Mouse (Mus musculus): Measurements from ENCODE around the gene Tceal8. TPM values are rescaled to one million over a fixed set of nuclear protein-coding genes. Genes with fewer than 3 reads are reported as not detected.
"Not testable (repeated sequence)": the region's sequence is repeated elsewhere in the genome, so short reads cannot be mapped to it uniquely, and the experiment has no call there.

The Tceal8 gene
- 291 and 306 TPM in 2 replicates for polyA plus RNA-seq (2011; ENCODE audit: insufficient read length, low read depth, missing spikeins)

DNA sequence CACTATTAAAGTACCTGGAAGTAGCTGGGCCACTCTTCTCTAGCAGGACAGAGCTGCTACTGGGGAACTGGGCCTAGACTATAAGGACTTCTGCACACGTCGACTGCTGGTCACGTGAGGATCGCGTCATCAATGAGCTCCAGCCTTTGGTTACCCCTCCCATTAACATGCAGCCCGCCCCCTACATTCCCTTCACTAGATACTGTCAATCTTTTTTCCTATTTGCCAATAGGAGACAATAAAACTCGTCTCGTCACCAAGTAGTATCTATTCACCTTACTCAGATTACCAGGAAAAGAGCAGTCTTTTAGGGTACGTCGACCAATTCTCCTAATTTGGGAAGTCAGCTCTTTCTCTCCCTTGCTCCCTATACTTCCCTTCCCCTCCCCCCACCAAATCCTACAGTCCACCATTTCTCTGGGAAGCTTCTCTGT is at the start of gene Tceal8:
Gene Tceal8, minus strand, starts transcription at position 225 of the 434 bp plus-strand sequence.
- H3K4me3 ChIP-seq (ENCODE audit: insufficient read depth, low read length), result peak within 1 kb of the TSS; percentile 98
- peak within 1 kb of the TSS; percentile 90 for H3K27ac ChIP-seq (ENCODE audit: insufficient read depth, low read length)
- no peak for TF ChIP-seq CTCF (IDR thresholded peaks at IDR 0.05; ENCODE audit: borderline replicate concordance, insufficient read depth, low read length)
- TF ChIP-seq POLR2A (IDR thresholded peaks at IDR 0.05; ENCODE audit: low read depth, low read length), result peak; percentile 92
- H3K4me1 ChIP-seq (ENCODE audit: control insufficient read depth, insufficient read depth, low read length), result no peaks in the 10 kb centered on the region

DNA sequence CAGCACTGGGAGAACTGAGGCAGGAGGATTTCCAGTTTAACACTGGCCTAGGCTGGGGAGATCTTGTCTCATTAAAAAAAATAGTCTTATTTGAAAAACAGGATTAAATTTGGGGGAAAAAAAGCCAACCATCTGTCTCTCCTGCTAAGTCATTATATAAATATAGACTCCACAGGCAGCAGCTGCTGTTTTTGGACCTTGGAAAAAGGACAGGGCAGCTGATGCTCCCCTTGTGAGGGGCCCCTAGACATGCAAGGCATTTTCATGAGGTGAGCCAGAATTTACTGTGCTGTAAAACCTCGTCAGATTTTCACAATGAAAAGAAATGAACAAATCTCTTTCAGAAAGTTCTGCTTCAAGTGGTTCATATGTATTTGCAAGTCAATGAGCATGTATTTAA is 44.2 kb upstream of the Tceal8 start:
- Histone ChIP-seq H3K4me3 (ENCODE audit: insufficient read depth, low read length) (no peak overlapping the region), H3K27ac (ENCODE audit: insufficient read depth, low read length) (no peak overlapping the region), H3K4me1 (ENCODE audit: control insufficient read depth, insufficient read depth, low read length) (no peaks in the 10 kb centered on the region)
- TF ChIP-seq POLR2A (IDR thresholded peaks at IDR 0.05; ENCODE audit: low read depth, low read length) (no peak), CTCF (IDR thresholded peaks at IDR 0.05; ENCODE audit: borderline replicate concordance, insufficient read depth, low read length) (no peak)

DNA sequence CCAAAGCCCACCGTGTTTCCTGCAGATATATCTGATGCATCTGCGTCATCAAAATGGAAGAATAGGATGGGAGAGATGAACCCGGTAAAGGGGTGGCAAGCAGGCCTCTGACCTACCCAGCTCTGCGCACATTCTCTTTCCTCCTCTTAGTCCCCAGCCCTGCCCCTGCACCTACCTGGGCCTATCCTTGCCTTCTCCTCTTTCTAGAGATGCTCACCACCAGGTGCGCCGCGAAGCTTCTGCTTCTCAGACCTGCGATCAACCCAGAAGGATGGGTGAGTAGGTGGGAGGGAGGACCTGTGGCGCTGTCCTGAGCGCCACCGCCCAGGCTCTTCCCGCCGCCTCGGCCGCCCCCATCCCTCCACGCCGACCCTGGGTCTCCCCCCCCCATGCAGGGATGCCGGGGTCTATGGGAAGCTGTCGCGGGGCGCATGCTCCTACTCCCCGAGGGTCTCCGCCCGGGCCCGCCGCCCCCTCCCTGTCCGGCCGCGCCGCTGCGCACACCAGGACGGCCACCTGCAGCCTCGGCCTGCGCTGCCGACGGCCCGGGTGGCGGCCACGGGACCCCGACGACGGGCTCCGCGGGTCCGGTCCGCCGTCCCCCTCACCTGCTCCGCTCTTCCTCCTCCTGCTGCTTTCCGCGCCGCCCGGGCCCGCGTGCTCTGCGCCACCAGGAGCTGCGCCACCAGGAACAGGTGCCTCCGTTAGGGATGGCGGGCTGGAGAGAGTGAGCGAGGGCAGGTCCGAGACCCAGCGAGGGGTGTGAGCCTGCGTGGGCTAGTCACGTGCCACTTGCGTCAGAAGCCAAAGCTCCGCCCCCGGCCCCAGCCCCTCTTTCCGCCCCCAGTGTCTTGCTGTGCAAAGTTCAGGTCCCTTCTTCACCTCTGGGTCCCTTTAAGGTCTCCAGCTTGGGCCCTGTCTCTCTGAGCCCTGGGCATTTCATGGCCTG is 42.9 kb upstream of the Tceal8 start, which contains the start of the genes Tceal7 and Bex1:
Gene Tceal7, plus strand, starts transcription at position 51 of the 949 bp plus-strand sequence.
Gene Bex1, minus strand, starts transcription at position 785 of the 949 bp plus-strand sequence.
- not testable (repeated sequence) for H3K4me3 ChIP-seq (ENCODE audit: insufficient read depth, low read length); H3K4me1 ChIP-seq (ENCODE audit: control insufficient read depth, insufficient read depth, low read length); H3K27ac ChIP-seq (ENCODE audit: insufficient read depth, low read length)

DNA sequence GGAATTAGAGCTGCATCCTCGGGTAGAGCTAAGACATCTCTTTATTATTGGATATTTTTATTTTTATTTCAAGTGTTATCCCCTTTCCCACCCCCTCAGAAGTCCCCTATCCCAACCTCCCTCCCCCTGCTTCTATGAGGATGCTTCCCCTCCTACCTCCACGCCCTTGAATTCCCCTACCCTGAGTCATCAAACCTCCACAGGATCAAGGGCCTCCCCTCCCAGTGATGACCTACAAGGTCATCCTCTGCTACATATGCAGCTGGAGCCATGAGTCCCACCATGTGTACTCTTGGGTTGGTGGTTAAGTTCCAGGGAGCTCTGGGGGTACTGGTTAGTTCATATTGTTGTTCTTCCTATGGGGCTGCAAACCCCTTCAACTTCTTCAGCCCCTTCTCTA is 41.3 kb upstream of the Tceal8 start:
- no peak overlapping the region for H3K27ac ChIP-seq (ENCODE audit: insufficient read depth, low read length)
- no peaks in the 10 kb centered on the region for H3K4me1 ChIP-seq (ENCODE audit: control insufficient read depth, insufficient read depth, low read length)
- no peak overlapping the region for H3K4me3 ChIP-seq (ENCODE audit: insufficient read depth, low read length)
- no peak for TF ChIP-seq POLR2A (IDR thresholded peaks at IDR 0.05; ENCODE audit: low read depth, low read length)
- no peak for TF ChIP-seq CTCF (IDR thresholded peaks at IDR 0.05; ENCODE audit: borderline replicate concordance, insufficient read depth, low read length)

DNA sequence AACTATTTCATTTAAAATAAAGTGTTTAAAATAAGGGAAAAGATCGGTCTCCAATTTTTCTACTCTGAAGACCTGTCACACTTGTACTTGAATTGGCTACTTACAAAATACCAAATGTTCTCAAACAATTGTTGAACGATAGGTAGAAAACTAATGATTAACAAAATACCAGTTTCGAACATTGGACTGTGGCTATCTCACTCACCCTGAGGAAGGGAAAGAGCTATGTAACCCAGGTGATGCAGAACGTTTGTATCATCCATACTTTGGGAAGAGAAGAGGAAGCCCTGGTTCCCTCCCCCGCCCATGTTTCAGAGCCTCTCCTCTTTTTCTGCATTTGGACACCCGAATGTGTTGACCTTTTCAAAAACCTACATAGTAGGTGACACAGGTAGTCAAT is 32.3 kb upstream of the Tceal8 start:
- Histone ChIP-seq H3K4me3 (ENCODE audit: insufficient read depth, low read length) (no peak overlapping the region), H3K4me1 (ENCODE audit: control insufficient read depth, insufficient read depth, low read length) (peaks cover 2% of the 10 kb centered on the region; the same call in 1 of the 2 replicates), H3K27ac (ENCODE audit: insufficient read depth, low read length) (no peak overlapping the region)
- TF ChIP-seq CTCF (IDR thresholded peaks at IDR 0.05; ENCODE audit: borderline replicate concordance, insufficient read depth, low read length), result no peak
- TF ChIP-seq POLR2A (IDR thresholded peaks at IDR 0.05; ENCODE audit: low read depth, low read length), result no peak

DNA sequence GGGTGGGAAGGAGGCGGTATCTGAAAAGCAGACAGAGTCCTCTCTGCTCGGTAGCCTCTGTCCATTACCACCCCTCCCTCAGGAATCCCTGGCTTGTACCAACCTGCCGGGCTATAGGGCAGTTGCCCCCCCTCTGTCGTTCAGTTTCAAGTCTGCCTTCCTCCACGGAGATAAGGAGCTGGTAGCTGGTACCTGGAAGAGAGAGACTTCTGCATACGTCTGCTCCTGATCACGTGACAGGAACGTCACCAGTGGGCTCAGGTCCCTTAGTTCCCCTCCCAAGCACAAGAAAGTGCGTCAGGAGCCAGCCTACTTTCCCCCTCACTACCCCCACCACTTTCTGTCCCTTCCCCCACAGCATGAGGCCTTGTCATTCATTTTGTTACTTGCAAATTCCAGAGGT is 31.5 kb upstream of the Tceal8 start, which contains the start of gene Tceal5:
Gene Tceal5, minus strand, starts transcription at position 213 of the 403 bp plus-strand sequence.
- no peak for TF ChIP-seq CTCF (IDR thresholded peaks at IDR 0.05; ENCODE audit: borderline replicate concordance, insufficient read depth, low read length)
- no peak for TF ChIP-seq POLR2A (IDR thresholded peaks at IDR 0.05; ENCODE audit: low read depth, low read length)
- H3K4me1 ChIP-seq (ENCODE audit: control insufficient read depth, insufficient read depth, low read length), result peaks cover 2% of the 10 kb centered on the region; the same call in 1 of the 2 replicates
- no peak within 1 kb of the TSS for H3K27ac ChIP-seq (ENCODE audit: insufficient read depth, low read length)
- peak within 1 kb of the TSS; percentile 24; the same call in 1 of the 2 replicates for H3K4me3 ChIP-seq (ENCODE audit: insufficient read depth, low read length)

DNA sequence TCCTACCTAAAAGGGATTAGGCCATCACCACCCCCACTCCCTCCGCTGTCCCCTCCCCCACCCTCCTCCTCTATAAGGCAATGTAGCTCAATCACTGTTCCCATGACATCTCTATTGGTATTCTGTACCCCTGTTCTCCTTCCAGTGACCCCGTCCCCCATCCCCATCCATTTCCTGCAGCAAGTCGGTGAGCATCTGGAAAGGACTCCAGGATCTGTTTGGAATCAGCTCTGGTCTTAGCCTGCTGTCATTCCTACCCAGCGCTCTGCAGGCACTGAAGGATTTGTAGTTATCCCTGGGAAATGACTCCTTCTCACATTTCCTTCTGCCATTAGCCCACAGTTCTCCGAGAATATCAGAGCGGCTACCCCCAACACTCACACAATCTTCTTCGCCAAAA is 31.1 kb upstream of the Tceal8 start:
- TF ChIP-seq POLR2A (IDR thresholded peaks at IDR 0.05; ENCODE audit: low read depth, low read length) (no peak), CTCF (IDR thresholded peaks at IDR 0.05; ENCODE audit: borderline replicate concordance, insufficient read depth, low read length) (no peak)
- peaks cover 2% of the 10 kb centered on the region; the same call in 1 of the 2 replicates for H3K4me1 ChIP-seq (ENCODE audit: control insufficient read depth, insufficient read depth, low read length)
- peak overlapping the region; percentile 24; the same call in 1 of the 2 replicates for H3K4me3 ChIP-seq (ENCODE audit: insufficient read depth, low read length)
- no peak overlapping the region for H3K27ac ChIP-seq (ENCODE audit: insufficient read depth, low read length)

DNA sequence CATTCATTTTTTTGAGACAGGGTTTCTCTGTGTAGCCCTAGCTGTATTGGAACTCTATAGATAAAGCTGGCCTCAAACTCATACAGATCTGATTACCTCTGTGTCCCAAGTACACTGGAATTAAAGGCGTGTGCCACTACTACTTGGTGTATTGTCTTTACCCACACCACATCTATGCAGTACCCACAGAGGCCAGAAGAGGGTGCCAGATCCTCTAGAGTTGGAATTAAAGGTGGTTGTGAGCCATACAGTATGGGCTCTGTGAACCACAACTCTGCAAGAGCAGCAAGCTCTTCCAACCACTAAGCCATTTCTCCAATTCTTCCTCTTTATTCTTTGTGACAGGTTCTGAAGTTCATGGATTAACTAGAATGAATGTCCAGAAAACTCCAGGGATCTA is 24.7 kb upstream of the Tceal8 start:
- H3K4me1 ChIP-seq (ENCODE audit: control insufficient read depth, insufficient read depth, low read length), result no peaks in the 10 kb centered on the region
- H3K4me3 ChIP-seq (ENCODE audit: insufficient read depth, low read length), result no peak overlapping the region
- no peak overlapping the region for H3K27ac ChIP-seq (ENCODE audit: insufficient read depth, low read length)
- TF ChIP-seq CTCF (IDR thresholded peaks at IDR 0.05; ENCODE audit: borderline replicate concordance, insufficient read depth, low read length) (no peak), POLR2A (IDR thresholded peaks at IDR 0.05; ENCODE audit: low read depth, low read length) (no peak)

DNA sequence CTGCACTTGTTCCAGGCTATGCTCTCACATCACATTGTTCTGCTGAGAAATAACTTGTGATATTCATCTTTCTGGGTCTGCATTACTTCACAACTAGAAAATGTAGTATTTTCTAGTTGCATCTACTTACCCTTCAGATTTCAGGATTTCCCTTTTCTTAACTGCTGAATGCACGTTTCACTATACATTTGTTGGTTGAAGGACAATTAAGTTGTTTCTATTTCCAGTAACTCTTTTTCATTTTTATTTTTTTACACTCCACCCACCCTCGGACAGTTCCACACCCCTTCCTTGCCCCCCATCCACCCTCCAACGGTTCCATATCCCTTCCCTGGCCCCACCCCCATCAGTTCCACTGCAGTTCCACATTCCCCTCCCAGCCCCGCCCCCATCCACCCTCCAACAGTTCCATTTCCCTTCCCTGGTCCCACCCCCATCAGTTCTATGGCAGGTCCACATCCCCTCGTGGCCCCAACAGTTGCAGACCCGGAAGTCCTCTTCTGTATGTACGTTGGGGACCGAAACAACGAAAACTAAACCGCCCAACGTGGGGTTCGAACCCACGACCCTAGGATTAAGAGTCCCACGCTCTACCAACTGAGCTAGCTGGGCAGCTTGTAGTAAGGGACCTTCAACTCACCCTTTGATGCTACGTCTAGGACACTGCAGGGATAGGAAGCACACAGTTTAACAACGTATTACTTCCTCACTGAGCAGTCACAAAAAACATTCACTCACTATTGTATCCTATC is 23.2 kb upstream of the Tceal8 start:
- H3K27ac ChIP-seq (ENCODE audit: insufficient read depth, low read length), result no peak overlapping the region
- H3K4me3 ChIP-seq (ENCODE audit: insufficient read depth, low read length), result no peak overlapping the region
- H3K4me1 ChIP-seq (ENCODE audit: control insufficient read depth, insufficient read depth, low read length), result no peaks in the 10 kb centered on the region
- TF ChIP-seq POLR2A (IDR thresholded peaks at IDR 0.05; ENCODE audit: low read depth, low read length) (no peak), CTCF (IDR thresholded peaks at IDR 0.05; ENCODE audit: borderline replicate concordance, insufficient read depth, low read length) (no peak)

All from embryonic fibroblast, embryonic 13.5 days (primary cell).